Mouse (Mus musculus) brown adipose tissue, adult 24 weeks (tissue): Measurements from ENCODE around the gene A1cf. TPM values are rescaled to one million over a fixed set of nuclear protein-coding genes. Genes with fewer than 3 reads are reported as not detected.

ENCODE experiments used
- H3K27ac ChIP-seq: fragments of 200-500 bp; replicated peaks from 2 replicates; pipeline ENCODE4 v1.5.1; 2012; ENCODE audit warnings: low read depth, mild to moderate bottlenecking, low read length
- H3K4me1 ChIP-seq: fragments of 200-500 bp; 2 replicates; pipeline ENCODE4 v1.6.1; 2012; ENCODE audit warnings: low read length, mixed read lengths; ENCODE audit not compliant: control insufficient read depth, insufficient read depth, insufficient read length
- H3K4me3 ChIP-seq: fragments of 200-500 bp; 2 replicates; pipeline ENCODE4 v1.5.1; 2012; ENCODE audit warnings: low read depth, mild to moderate bottlenecking, low read length, moderate library complexity; ENCODE audit not compliant: insufficient read depth
- polyA plus RNA-seq: library from polyadenylated mRNA; stranded (reverse); fragments of >200 nt; gene quantifications from 2 replicates; pipeline ENCODE4 v1.2.4, GENCODE M21; 2012; ENCODE audit not compliant: missing spikeins, insufficient read depth, insufficient read length

A1cf gene
- polyA plus RNA-seq, 1 experiment: not detected

DNA sequence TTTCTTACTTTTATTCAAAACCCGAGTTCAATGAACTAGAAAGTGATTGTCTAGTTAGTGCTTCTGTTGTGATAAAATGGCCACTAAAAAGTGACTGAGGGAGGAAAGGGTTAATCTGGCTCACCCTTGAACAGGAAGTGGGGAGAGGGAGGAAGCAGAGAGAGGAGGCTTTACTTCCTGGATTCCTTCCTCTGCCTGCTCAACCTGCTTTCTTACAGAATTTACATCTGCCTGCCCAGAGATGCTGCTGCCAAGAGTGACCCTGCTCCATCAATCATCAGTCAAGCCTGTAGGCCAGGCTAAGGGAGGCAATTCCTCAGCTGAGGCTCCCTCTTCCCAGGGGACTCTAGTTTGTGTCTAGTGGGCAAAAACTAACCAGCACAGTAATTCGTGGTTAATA, 107.3 kb downstream of the A1cf start:
- Histone ChIP-seq H3K27ac (no peak overlapping the region), H3K4me1 (no peaks in the 10 kb centered on the region), H3K4me3 (no peak overlapping the region)

DNA sequence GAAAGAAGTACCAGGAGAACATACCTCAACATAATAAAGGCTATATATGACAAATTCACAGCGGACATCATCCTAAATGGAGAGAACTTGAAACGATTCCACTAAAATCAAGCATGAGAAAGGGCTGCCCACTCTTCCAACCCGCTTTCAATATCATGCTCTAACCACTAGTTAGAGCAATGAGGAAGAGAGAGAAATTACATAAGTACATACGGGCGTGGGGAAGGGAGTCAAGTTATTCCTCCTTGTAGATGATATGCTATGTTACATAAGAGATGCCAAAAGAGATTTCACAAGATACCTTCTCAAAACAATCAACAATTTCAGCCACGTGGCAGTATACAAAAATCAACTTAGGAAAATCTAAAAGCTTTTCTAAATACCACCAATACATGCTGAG, 122.5 kb downstream of the A1cf start:
- no peaks in the 10 kb centered on the region for H3K4me1 ChIP-seq
- H3K27ac ChIP-seq: no peak overlapping the region
- H3K4me3 ChIP-seq: no peak overlapping the region

DNA sequence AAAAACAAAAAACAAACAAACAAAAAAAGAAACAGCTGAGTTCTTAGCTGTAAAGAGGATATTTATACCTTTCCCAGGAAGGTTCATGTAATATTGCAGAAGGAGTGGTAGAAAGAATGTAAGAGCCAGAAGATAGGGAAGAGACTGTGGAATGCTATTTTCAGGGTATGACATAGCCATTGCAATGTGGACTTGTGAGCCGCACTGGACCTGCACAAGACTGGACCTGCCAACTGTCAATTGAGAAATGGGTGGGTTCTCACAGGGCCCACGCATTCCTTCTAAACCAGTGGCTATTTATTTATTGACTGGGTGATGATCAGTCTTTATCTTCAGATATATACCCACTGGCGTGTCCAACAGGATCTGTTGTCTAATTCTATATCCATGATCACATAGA, 128.4 kb downstream of the A1cf start:
- no peak overlapping the region for H3K27ac ChIP-seq
- no peak overlapping the region for H3K4me3 ChIP-seq
- no peaks in the 10 kb centered on the region for H3K4me1 ChIP-seq

Other genes with a start within 250 kb of the A1cf start
- 1.3 and 2.1 TPM in 2 replicates for gene Prkg1, start 103.7 kb upstream of the A1cf start, polyA plus RNA-seq
- gene Asah2, start 239.4 kb downstream of the A1cf start, polyA plus RNA-seq: 9.8 and 12.0 TPM in 2 replicates